ENCODE assay signal across 14 mouse cellular contexts in genomic region chr10:43490846-43491245, GRCm38 (mm10). TPM values are rescaled to one million over a fixed set of nuclear protein-coding genes. Genes with fewer than 3 reads are reported as not detected.
DNase-seq lines count a peak whose midpoint lies in the region; ATAC-seq lines count a peak whose summit lies in the region.
"Had no signal": no experiment of that assay in that cellular context is flagged by ENCODE, and none has a peak within 500 bp of the region (broad histone marks: within the 10 kb centered on the region; RNA-seq: fewer than 3 reads in every experiment).

No protein-coding gene starts in this region.

- no peaks in the 10 kb centered on the region for H3K9me3 ChIP-seq in forebrain, embryonic 15.5 days
- no peaks in the 10 kb centered on the region for H3K9me3 ChIP-seq in forebrain, embryonic 11.5 days (ENCODE audit: control insufficient read depth, low read length)
- no peaks in the 10 kb centered on the region for H3K9me3 ChIP-seq in liver, embryonic 15.5 days (replicated peaks)
- H3K9me3 ChIP-seq in liver, embryonic 11.5 days (ENCODE audit: control insufficient read depth, low read length): no peaks in the 10 kb centered on the region
- H3K9me3 ChIP-seq: embryonic facial prominence, embryonic 15.5 days; hindbrain, embryonic 13.5 days; megakaryocyte, embryonic 14.5 days had no signal

- WGBS in forebrain, embryonic 15.5 days: 80% methylated on average over 5 of the region's 5 CpGs
- WGBS in forebrain, embryonic 11.5 days: 91% methylated on average over 5 of the region's 5 CpGs
- WGBS in liver, embryonic 15.5 days (ENCODE audit: insufficient replicate concordance): 62% methylated on average over 5 of the region's 5 CpGs
- WGBS in liver, embryonic 11.5 days: 78% methylated on average over 5 of the region's 5 CpGs

- H3K27ac ChIP-seq in forebrain, embryonic 15.5 days (replicated peaks): peak overlapping the region; percentile 15; the same call in 1 of the 2 replicates
- no peak overlapping the region for H3K27ac ChIP-seq in forebrain, embryonic 11.5 days (ENCODE audit: low read depth, low read length)
- H3K27ac ChIP-seq in liver, embryonic 15.5 days (replicated peaks): no peak overlapping the region
- H3K27ac ChIP-seq in liver, embryonic 11.5 days (ENCODE audit: low read depth, low read length): no peak overlapping the region
- H3K27ac ChIP-seq: embryonic facial prominence, embryonic 15.5 days; hindbrain, embryonic 13.5 days had no signal

- no peak overlapping the region for H3K9ac ChIP-seq in forebrain, embryonic 15.5 days (replicated peaks)
- H3K9ac ChIP-seq in forebrain, embryonic 11.5 days (ENCODE audit: low read length): no peak overlapping the region
- no peak overlapping the region for H3K9ac ChIP-seq in liver, embryonic 15.5 days
- no peak overlapping the region for H3K9ac ChIP-seq in liver, embryonic 11.5 days (ENCODE audit: low read depth, low read length)
- H3K9ac ChIP-seq: embryonic facial prominence, embryonic 15.5 days; hindbrain, embryonic 13.5 days had no signal

- no peak overlapping the region for H3K4me3 ChIP-seq in forebrain, embryonic 15.5 days
- no peak overlapping the region for H3K4me3 ChIP-seq in forebrain, embryonic 11.5 days (ENCODE audit: low read depth, low read length)
- no peak overlapping the region for H3K4me3 ChIP-seq in liver, embryonic 15.5 days (replicated peaks)
- H3K4me3 ChIP-seq in liver, embryonic 11.5 days (ENCODE audit: low read depth, low read length): no peak overlapping the region
- H3K4me3 ChIP-seq: embryonic facial prominence, embryonic 15.5 days; hindbrain, embryonic 13.5 days; megakaryocyte, embryonic 14.5 days; myocyte had no signal

- no peak for DNase-seq in forebrain, embryonic 11.5 days (ENCODE audit: low spot score)
- DNase-seq in liver, embryonic 11.5 days (ENCODE audit: low spot score): no peak
- DNase-seq in kidney, adult 8-10 months: peak; percentile 70 to 90
- no peak for DNase-seq in urinary bladder, postnatal 14 days (ENCODE audit: low spot score)
- DNase-seq in embryo, embryonic 9.5 days (ENCODE audit: extremely low spot score): no peak
- DNase-seq in spleen, postnatal 14 days (ENCODE audit: low spot score in 2 of 2): no peak
- DNase-seq: cerebellum, adult 9-11 months; thymus, adult 18-20 months had no signal

- no peak for ATAC-seq in forebrain, embryonic 15.5 days (replicated peaks)
- ATAC-seq in forebrain, embryonic 11.5 days (replicated peaks; ENCODE audit: low FRiP score): no peak
- peak; percentile 11; the same call in 1 of the 2 replicates for ATAC-seq in liver, embryonic 15.5 days (ENCODE audit: insufficient read depth)
- ATAC-seq in liver, embryonic 11.5 days (replicated peaks; ENCODE audit: low FRiP score): no peak

- H3K4me2 ChIP-seq in forebrain, embryonic 15.5 days (replicated peaks): no peak overlapping the region
- H3K4me2 ChIP-seq in forebrain, embryonic 11.5 days (ENCODE audit: low read depth, low read length, severe bottlenecking): no peak overlapping the region
- no peak overlapping the region for H3K4me2 ChIP-seq in liver, embryonic 15.5 days
- no peak overlapping the region for H3K4me2 ChIP-seq in liver, embryonic 11.5 days
- H3K4me2 ChIP-seq: embryonic facial prominence, embryonic 15.5 days; hindbrain, embryonic 13.5 days had no signal

- H3K4me1 ChIP-seq in forebrain, embryonic 15.5 days: no peaks in the 10 kb centered on the region
- no peaks in the 10 kb centered on the region for H3K4me1 ChIP-seq in forebrain, embryonic 11.5 days (replicated peaks; ENCODE audit: control insufficient read depth, insufficient read depth, low read length)
- H3K4me1 ChIP-seq in liver, embryonic 15.5 days (replicated peaks): peaks cover 38% of the 10 kb centered on the region
- peaks cover 25% of the 10 kb centered on the region for H3K4me1 ChIP-seq in liver, embryonic 11.5 days (replicated peaks; ENCODE audit: control insufficient read depth, insufficient read depth, low read length)

- H3K27me3 ChIP-seq in forebrain, embryonic 15.5 days: no peaks in the 10 kb centered on the region
- H3K27me3 ChIP-seq in forebrain, embryonic 11.5 days (ENCODE audit: control insufficient read depth, insufficient read depth, low read length): no peaks in the 10 kb centered on the region
- no peaks in the 10 kb centered on the region for H3K27me3 ChIP-seq in liver, embryonic 15.5 days
- no peaks in the 10 kb centered on the region for H3K27me3 ChIP-seq in liver, embryonic 11.5 days (replicated peaks; ENCODE audit: control insufficient read depth, insufficient read depth, low read length)
- H3K27me3 ChIP-seq: embryonic facial prominence, embryonic 15.5 days; hindbrain, embryonic 13.5 days; megakaryocyte, embryonic 14.5 days had no signal

- peaks cover 19% of the 10 kb centered on the region for H3K36me3 ChIP-seq in forebrain, embryonic 15.5 days
- peaks cover 3% of the 10 kb centered on the region for H3K36me3 ChIP-seq in forebrain, embryonic 11.5 days (ENCODE audit: control insufficient read depth, insufficient read depth, low read length)
- H3K36me3 ChIP-seq in liver, embryonic 15.5 days (replicated peaks): peaks cover 10% of the 10 kb centered on the region; the same call in 1 of the 2 replicates
- peaks cover 8% of the 10 kb centered on the region for H3K36me3 ChIP-seq in liver, embryonic 11.5 days (ENCODE audit: control insufficient read depth, insufficient read depth, low read length)

RNA-seq across cellular contexts. Expression of gene Bend3, which starts 12.2 kb away (rescaled TPM):
- 4.2 and 5.1 TPM in 2 replicates for polyA plus RNA-seq in forebrain, embryonic 15.5 days (2015; fragmentation: Nextera tagmentation; extraction: Ambion mirVana)
- polyA plus RNA-seq in forebrain, embryonic 11.5 days (2014; fragmentation: Nextera tagmentation; extraction: Ambion mirVana): 11.9 and 13.4 TPM in 2 replicates
- polyA plus RNA-seq in liver, embryonic 15.5 days (2015; fragmentation: Nextera tagmentation; extraction: Ambion mirVana): 1.0 TPM in 2 replicates
- polyA plus RNA-seq in liver, embryonic 11.5 days (2014; fragmentation: Nextera tagmentation; extraction: Ambion mirVana): 7.2 TPM in 2 replicates

RNA-seq across cellular contexts. Expression of gene Gm9803, which starts 33.0 kb away (rescaled TPM):
- polyA plus RNA-seq in forebrain, embryonic 15.5 days (2015; fragmentation: Nextera tagmentation; extraction: Ambion mirVana): 14.6 and 20.4 TPM in 2 replicates
- 11.1 and 12.2 TPM in 2 replicates for polyA plus RNA-seq in forebrain, embryonic 11.5 days (2014; fragmentation: Nextera tagmentation; extraction: Ambion mirVana)
- 6.6 and 10.5 TPM in 2 replicates for polyA plus RNA-seq in liver, embryonic 15.5 days (2015; fragmentation: Nextera tagmentation; extraction: Ambion mirVana)
- polyA plus RNA-seq in liver, embryonic 11.5 days (2014; fragmentation: Nextera tagmentation; extraction: Ambion mirVana): 10.3 and 11.6 TPM in 2 replicates

RNA-seq across cellular contexts. Expression of gene 1700021F05Rik, which starts 49.9 kb away (rescaled TPM):
- polyA plus RNA-seq in forebrain, embryonic 15.5 days (2015; fragmentation: Nextera tagmentation; extraction: Ambion mirVana): 68.7 and 70.2 TPM in 2 replicates
- polyA plus RNA-seq in forebrain, embryonic 11.5 days (2014; fragmentation: Nextera tagmentation; extraction: Ambion mirVana): 59.0 and 69.7 TPM in 2 replicates
- polyA plus RNA-seq in liver, embryonic 15.5 days (2015; fragmentation: Nextera tagmentation; extraction: Ambion mirVana): 25.0 and 27.5 TPM in 2 replicates
- polyA plus RNA-seq in liver, embryonic 11.5 days (2014; fragmentation: Nextera tagmentation; extraction: Ambion mirVana): 79.5 and 80.7 TPM in 2 replicates

Comparison
In these comparisons a context has a peak if more than half of its experiments do, and no peak if none do; other contexts are left out.
1. DNase-seq: peak in kidney, adult 8-10 months (2 of 2); none in forebrain, embryonic 11.5 days (single experiment), liver, embryonic 11.5 days (single experiment), urinary bladder, postnatal 14 days (single experiment), embryo, embryonic 9.5 days (single experiment) and spleen, postnatal 14 days (0 of 2).